Mouse (Mus musculus) stomach, embryonic 16.5 days (tissue): ENCODE measurements around the gene Tcp10b. TPM values are rescaled to one million over a fixed set of nuclear protein-coding genes. Genes with fewer than 3 reads are reported as not detected.
A peak's percentile ranks its signal among the peaks of the same experiment; 100 is the strongest.
"Not testable (repeated sequence)": the region's sequence is repeated elsewhere in the genome, so short reads cannot be mapped to it uniquely, and the experiment has no call there.

Experiments
- ATAC-seq: fragments of 200-750 bp; cut with Nextera tagmentation; 2 replicates; pipeline ENCODE4 v1.8.0; 2017; ENCODE audit warnings: moderate number of reproducible peaks, moderate TSS enrichment; ENCODE audit not compliant: insufficient read depth, low FRiP score
- H3K27ac ChIP-seq: fragments of 300-500 bp; sonication (generic); 2 replicates; pipeline ENCODE4 v1.5.1; 2014; ENCODE audit warnings: low read length
- H3K27me3 ChIP-seq: fragments of 300-500 bp; sonication (generic); 2 replicates; pipeline ENCODE4 v1.6.1; 2014; ENCODE audit warnings: low read length, control low read depth, mixed read lengths; ENCODE audit not compliant: control insufficient read depth, insufficient read depth
- H3K36me3 ChIP-seq: fragments of 300-500 bp; sonication (generic); 2 replicates; pipeline ENCODE4 v1.6.1; 2014; ENCODE audit warnings: low read length; ENCODE audit not compliant: control insufficient read depth, insufficient read depth
- H3K4me1 ChIP-seq: fragments of 300-500 bp; sonication (generic); 2 replicates; pipeline ENCODE4 v1.6.1; 2014; ENCODE audit warnings: low read length, control low read depth, mixed read lengths; ENCODE audit not compliant: control insufficient read depth, insufficient read depth
- H3K4me2 ChIP-seq: fragments of 300-500 bp; sonication (generic); 2 replicates; pipeline ENCODE4 v1.6.1; 2014; ENCODE audit warnings: low read depth, low read length, mixed read lengths
- H3K4me3 ChIP-seq: fragments of 300-500 bp; sonication (generic); replicated peaks from 2 replicates; pipeline ENCODE4 v1.5.1; 2014; ENCODE audit warnings: mild to moderate bottlenecking, low read length
- H3K9ac ChIP-seq: fragments of 300-500 bp; sonication (generic); 2 replicates; pipeline ENCODE4 v1.6.1; 2014; ENCODE audit warnings: low read length
- H3K9me3 ChIP-seq: fragments of 300-500 bp; sonication (generic); replicated peaks from 2 replicates; pipeline ENCODE4 v1.6.1; 2016; ENCODE audit warnings: low read length, control low read depth; ENCODE audit not compliant: control insufficient read depth
- WGBS: fragments of 180-500 bp; shearing (Covaris S2); extraction: QIAGEN DNeasy Blood & Tissue Kit; methylation state at CpG from one replicate; pipeline ENCODE4 v1.1.7; 2014; 5-methylcytosine and 5-hydroxymethylcytosine counted together
- polyA plus RNA-seq: library from polyadenylated mRNA; unstranded; fragments of >200 nt; fragmentation: Nextera tagmentation; extraction: Ambion mirVana; gene quantifications from 2 replicates; pipeline ENCODE4 v1.2.1, GENCODE M21; 2015

The Tcp10b gene
- polyA plus RNA-seq = 0.15 TPM in 1 of 2 replicates, not detected in the other

DNA sequence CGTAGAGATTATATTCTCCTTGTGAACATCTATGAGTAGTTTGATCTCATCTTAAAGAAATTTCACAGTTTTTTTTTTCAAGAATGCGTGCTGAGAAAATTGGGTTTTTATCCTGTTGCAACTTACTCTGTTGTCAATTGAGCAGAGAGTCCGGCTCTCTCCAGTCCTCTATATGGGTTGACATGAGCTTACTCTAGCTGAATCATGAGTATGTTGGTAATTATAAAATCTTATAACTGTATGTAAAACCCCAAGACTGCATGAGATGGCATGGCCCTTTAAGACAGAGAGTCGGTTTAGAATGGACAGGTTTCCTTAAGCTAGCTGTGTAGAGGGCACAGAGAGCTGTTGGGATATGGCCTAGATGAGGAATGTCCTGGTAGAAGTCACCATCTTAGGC lies at the start of gene Tcp10b:
Gene Tcp10b (plus strand): TSS at position 301 of the 400 bp plus-strand sequence.
- not testable (repeated sequence) for H3K36me3 ChIP-seq, ATAC-seq, H3K27ac ChIP-seq, H3K9me3 ChIP-seq, H3K4me2 ChIP-seq, H3K4me3 ChIP-seq, H3K27me3 ChIP-seq, H3K9ac ChIP-seq, H3K4me1 ChIP-seq
- 89% methylated on average over 4 of the region's 4 CpGs for WGBS

DNA sequence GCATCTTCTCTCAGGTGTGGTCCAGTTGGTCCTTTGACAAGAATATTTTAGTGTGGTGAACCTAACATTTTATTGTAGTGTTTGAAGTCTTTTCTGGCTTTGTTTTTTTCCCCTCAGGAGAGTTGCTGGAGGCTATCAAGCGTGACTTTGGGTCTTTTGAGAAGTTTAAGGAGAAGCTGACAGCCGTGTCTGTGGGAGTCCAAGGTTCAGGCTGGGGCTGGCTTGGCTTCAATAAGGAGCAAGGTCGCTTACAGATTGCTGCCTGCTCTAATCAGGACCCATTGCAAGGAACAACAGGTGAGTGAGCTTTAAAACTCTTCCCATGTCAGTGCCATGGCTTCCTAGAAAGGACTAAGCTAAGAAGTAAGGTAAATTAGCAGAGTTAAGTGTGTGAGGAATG lies 47.6 kb upstream of the Tcp10b start:
- 78% methylated on average over 3 of the region's 3 CpGs for WGBS
- H3K9me3 ChIP-seq = no peaks in the 10 kb centered on the region
- H3K9ac ChIP-seq = no peak overlapping the region
- H3K27me3 ChIP-seq = no peaks in the 10 kb centered on the region
- H3K36me3 ChIP-seq = peaks cover 4% of the 10 kb centered on the region; the same call in 1 of the 2 replicates
- peaks cover 7% of the 10 kb centered on the region for H3K4me1 ChIP-seq
- no peak overlapping the region for H3K4me3 ChIP-seq
- no peak overlapping the region for H3K27ac ChIP-seq
- H3K4me2 ChIP-seq = no peak overlapping the region
- ATAC-seq = no peak

DNA sequence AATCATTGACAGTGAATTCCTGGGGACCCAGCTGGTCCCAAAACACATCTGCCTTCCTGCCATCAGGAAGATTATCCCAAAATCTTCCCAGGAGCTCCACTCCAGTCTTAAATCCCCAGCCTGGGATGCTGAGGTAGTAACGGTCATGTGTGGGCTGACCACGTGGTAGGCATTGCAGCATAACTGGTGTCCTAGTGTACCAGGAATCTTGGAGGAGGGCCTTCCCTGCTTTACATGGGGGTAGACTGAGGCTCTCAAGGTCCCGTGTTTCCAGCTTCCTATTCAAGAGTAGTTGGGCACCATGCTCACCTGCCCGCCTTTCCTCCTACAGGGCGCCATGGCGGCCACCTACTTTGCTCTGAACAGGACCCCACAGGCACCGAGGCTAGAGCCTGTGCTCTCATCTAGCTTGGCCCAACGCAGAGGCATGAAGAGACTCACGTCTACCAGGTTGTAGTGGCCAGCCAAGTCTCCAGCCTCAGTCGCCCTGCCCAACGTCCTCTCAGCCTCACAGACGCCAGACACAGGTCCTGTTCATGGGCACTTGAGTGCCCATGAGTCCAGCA lies 24.2 kb upstream of the Tcp10b start:
- not testable (repeated sequence) for H3K27ac ChIP-seq, H3K4me2 ChIP-seq, H3K9ac ChIP-seq, H3K27me3 ChIP-seq, H3K4me3 ChIP-seq, H3K4me1 ChIP-seq, H3K36me3 ChIP-seq, H3K9me3 ChIP-seq
- 94% methylated on average over 3 of the region's 12 CpGs for WGBS
- ATAC-seq = peak; percentile 13; the same call in 1 of the 2 replicates

DNA sequence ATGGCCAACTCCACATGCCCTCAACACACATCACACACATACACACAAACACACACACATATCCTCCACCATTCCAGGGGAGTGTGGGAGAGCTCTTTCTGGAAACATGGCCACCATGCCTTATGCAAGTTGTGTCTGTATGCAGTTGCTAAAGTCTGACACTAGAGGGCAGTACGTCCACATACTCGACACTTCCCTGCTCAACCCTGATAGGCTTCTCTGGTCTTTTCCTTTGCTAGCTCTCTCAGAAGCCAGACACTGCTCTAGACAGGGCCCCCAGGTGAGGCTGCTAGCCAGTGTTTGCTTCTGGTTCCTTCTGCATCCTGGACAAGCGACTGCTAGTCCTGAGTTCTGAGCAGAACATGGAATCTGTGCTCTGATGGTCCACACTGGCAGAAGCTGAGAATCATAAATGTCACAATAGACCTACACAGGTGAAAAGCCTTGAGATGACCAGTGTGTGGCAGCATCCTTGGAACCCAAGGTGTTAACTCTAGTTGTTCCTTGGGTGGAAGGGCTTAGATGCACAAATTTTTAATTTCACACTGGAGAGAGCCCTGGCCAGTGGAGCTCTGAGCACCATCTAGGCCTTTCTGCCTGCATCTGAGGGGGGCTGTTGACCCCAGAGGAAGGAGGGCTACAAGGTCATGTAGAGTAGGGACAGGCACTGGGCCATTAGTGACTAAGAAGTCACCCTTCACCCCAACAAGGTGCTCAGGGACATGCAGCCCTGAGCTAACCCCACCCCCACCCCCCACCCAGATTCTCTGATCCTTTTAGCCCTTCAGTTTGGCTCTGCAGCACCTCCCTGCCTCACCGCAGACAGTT lies 16.8 kb upstream of the Tcp10b start:
- H3K4me3 ChIP-seq, H3K36me3 ChIP-seq, H3K9me3 ChIP-seq, H3K27me3 ChIP-seq, H3K4me1 ChIP-seq, H3K27ac ChIP-seq, H3K4me2 ChIP-seq, H3K9ac ChIP-seq: not testable (repeated sequence)
- ATAC-seq = peak; percentile 59; the same call in 1 of the 2 replicates
- 5% methylated on average over 3 of the region's 4 CpGs for WGBS

DNA sequence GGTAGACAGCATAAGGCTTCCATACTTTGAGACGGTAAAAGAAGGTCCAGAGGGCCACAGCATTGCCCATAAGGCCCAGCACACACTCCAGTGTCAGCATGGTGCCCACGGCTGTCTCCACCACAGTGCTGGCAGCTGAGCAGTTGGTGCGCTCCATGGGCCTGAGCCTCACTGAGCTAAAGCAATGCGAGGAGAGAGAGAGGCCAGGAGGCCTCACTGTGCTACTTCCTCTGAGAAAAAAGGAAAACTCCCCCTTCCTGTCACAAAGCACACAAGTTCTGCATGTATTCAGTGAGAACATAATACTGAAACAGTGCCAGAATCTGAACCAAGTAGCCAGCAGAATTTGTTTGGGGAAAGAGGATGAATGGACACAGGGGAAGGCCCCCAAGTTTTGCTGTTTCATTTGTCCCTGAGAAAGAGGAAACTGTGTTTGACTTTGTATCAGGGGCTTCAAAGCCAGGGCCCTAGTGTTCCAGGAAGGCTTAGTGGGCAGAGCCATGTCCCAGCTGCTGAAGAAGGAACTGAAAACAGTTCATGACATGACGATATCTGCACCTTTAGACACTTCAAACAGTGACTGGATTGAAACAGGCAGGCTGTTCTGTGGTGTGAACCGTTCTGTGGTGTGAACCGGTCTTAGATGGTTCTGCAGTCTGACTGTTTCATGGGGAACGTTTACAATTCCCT lies 8.6 kb upstream of the Tcp10b start, which contains the start of gene Gpr31b:
Gene Gpr31b (minus strand): TSS at position 173 of the 690 bp plus-strand sequence.
- H3K4me3 ChIP-seq, H3K9me3 ChIP-seq, H3K36me3 ChIP-seq, H3K27ac ChIP-seq, H3K9ac ChIP-seq, H3K4me2 ChIP-seq, H3K4me1 ChIP-seq, H3K27me3 ChIP-seq: not testable (repeated sequence)
- peak; percentile 73; the same call in 1 of the 2 replicates for ATAC-seq
- WGBS = no CpG with 5 or more reads among the region's 8 CpGs

DNA sequence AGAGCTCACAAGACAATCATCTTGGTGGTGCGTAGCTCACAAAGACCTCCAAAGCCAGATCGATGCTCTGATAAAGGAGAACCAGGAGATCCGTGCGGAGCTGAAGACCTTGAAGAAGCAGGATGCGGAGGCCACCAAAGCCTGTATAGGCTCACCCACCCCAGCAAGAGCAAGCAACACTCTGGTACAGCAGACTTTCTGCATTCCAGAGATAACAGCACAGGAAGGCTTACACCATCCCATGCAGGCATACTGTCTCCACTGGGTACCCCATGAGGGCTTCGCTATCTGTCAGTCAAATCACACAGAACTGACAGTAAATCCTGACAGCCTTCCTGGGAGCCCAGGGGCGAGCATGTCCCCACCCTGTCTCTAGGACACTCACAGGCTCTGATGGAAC lies 2.0 kb downstream of the Tcp10b start:
- H3K4me3 ChIP-seq, H3K9me3 ChIP-seq, H3K4me2 ChIP-seq, H3K9ac ChIP-seq, H3K27me3 ChIP-seq, H3K4me1 ChIP-seq, H3K27ac ChIP-seq, H3K36me3 ChIP-seq: not testable (repeated sequence)
- ATAC-seq = 0 out of 2 replicates have a peak, but pooled peaks have one; percentile 47
- WGBS = 80% methylated on average over 2 of the region's 7 CpGs

DNA sequence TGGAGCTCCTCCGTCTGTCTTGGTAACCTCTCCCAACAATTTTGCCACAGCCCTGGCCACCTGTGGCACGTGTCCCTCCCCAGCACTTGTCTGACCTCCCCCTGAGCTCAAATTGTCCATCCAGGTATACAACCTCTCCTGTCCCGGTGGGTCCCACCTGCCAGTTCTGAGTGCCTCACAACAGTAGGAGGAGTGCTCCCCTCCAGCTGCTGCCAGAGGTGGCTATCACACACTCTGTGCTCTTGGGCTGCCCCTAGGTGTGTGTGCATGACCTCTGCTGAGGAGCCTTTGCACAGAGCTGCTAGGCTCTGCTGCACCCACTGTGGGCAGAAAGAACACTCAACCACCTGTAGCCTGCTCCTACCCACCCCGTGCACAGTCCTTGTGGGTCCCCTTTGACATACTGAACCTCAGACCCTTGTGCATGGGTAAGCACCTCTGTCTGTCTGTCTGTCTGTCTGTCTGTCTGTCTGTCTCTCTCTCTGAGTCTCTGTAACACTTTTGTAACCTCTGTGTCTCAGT lies 7.0 kb downstream of the Tcp10b start:
- H3K9ac ChIP-seq, H3K9me3 ChIP-seq, H3K4me3 ChIP-seq, H3K27me3 ChIP-seq, H3K4me2 ChIP-seq, H3K27ac ChIP-seq, H3K4me1 ChIP-seq, H3K36me3 ChIP-seq: not testable (repeated sequence)
- peak; percentile 63 for ATAC-seq
- 100% methylated on average over 1 of the region's 4 CpGs for WGBS

DNA sequence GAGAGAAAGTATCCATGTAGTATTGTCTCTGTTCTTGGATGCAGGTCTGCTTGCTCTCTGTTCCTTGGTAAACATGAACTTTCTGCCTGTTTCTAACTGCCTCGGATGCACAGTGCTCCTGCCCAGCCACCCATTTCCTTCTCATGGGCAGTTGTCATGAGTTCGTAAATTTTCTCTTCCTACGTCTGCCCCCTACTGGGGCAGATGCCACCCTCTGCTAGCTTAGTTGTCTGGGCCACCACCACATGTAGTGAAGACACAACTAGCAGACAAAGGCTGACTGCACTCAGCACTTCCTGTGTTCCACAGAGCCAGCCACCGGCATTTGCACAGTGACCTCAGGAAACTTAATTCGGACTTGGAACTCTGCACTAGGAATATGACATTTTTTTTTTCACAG lies 8.3 kb downstream of the Tcp10b start:
- 76% methylated on average over 3 of the region's 5 CpGs for WGBS
- H3K36me3 ChIP-seq, H3K4me1 ChIP-seq, ATAC-seq, H3K4me3 ChIP-seq, H3K4me2 ChIP-seq, H3K9ac ChIP-seq, H3K27ac ChIP-seq, H3K27me3 ChIP-seq, H3K9me3 ChIP-seq: not testable (repeated sequence)

DNA sequence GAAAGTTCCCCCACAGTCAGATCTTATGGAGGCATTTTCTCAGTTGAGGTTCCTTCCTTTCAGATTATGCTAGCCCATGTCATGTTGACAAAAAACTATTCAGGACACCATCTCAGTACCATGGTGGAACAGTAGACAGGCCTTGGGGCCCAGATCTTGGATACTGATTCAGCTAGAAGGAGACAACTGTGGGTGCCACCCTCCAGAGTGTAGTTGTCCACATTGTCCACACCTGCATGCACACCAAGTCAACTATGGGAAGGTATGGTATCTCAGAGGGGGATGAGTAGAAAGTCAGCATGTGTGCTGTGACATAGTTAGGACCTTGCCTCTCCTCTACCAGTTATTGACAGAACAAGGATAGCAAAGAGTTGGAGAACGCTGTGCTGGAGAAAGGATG lies 30.6 kb downstream of the Tcp10b start:
- H3K4me1 ChIP-seq, H3K27me3 ChIP-seq, H3K36me3 ChIP-seq, H3K9ac ChIP-seq, H3K4me2 ChIP-seq, H3K4me3 ChIP-seq, H3K9me3 ChIP-seq, ATAC-seq, H3K27ac ChIP-seq: not testable (repeated sequence)
- WGBS = no CpG with 5 or more reads among the region's 1 CpGs
